Mouse (Mus musculus) lung, embryonic 16.5 days (tissue): Measurements from ENCODE around the gene Rab21. TPM values are rescaled to one million over a fixed set of nuclear protein-coding genes. Genes with fewer than 3 reads are reported as not detected.

Experiments used
- ATAC-seq: fragments of 200-750 bp; cut with Nextera tagmentation; 2 replicates; pipeline ENCODE4 v1.8.0; 2017; ENCODE audit warnings: low read depth, mild to moderate bottlenecking, moderate library complexity
- H3K27ac ChIP-seq: fragments of 300-500 bp; sonication (generic); 2 replicates; pipeline ENCODE4 v1.5.1; 2014; ENCODE audit warnings: mild to moderate bottlenecking, control low read depth, low read length
- H3K27me3 ChIP-seq: fragments of 300-500 bp; sonication (generic); 2 replicates; pipeline ENCODE4 v1.6.1; 2014; ENCODE audit warnings: low read depth, low read length, mixed read lengths; ENCODE audit not compliant: control insufficient read depth, insufficient read depth
- H3K36me3 ChIP-seq: fragments of 300-500 bp; sonication (generic); 2 replicates; pipeline ENCODE4 v1.6.1; 2014; ENCODE audit warnings: low read length; ENCODE audit not compliant: control insufficient read depth, insufficient read depth
- H3K4me1 ChIP-seq: fragments of 300-500 bp; sonication (generic); replicated peaks from 2 replicates; pipeline ENCODE4 v1.6.1; 2014; ENCODE audit warnings: low read length, mixed read lengths; ENCODE audit not compliant: control insufficient read depth, insufficient read depth
- H3K4me2 ChIP-seq: fragments of 300-500 bp; sonication (generic); 2 replicates; pipeline ENCODE4 v1.6.1; 2014; ENCODE audit warnings: low read depth, low read length, control low read depth
- H3K4me3 ChIP-seq: fragments of 300-500 bp; sonication (generic); 2 replicates; pipeline ENCODE4 v1.5.1; 2014; ENCODE audit warnings: mild to moderate bottlenecking, low read length, control low read depth
- H3K9ac ChIP-seq: fragments of 300-500 bp; sonication (generic); 2 replicates; pipeline ENCODE4 v1.6.1; 2014; ENCODE audit warnings: low read length, control low read depth
- H3K9me3 ChIP-seq: fragments of 300-500 bp; sonication (generic); 2 replicates; pipeline ENCODE4 v1.6.1; 2016; ENCODE audit warnings: low read length; ENCODE audit not compliant: control insufficient read depth
- WGBS: fragments of 180-500 bp; shearing (Covaris S2); extraction: QIAGEN DNeasy Blood & Tissue Kit; methylation state at CpG from one replicate; pipeline ENCODE4 v1.1.7; 2014; 5-methylcytosine and 5-hydroxymethylcytosine counted together
- polyA plus RNA-seq: library from polyadenylated mRNA; unstranded; fragments of >200 nt; fragmentation: Nextera tagmentation; extraction: Ambion mirVana; gene quantifications from 2 replicates; pipeline ENCODE4 v1.2.1, GENCODE M21; 2015

The Rab21 gene
- polyA plus RNA-seq = 3.8 and 4.0 TPM in 2 replicates

- Histone ChIP-seq H3K27ac (peak within 1 kb of the TSS; percentile 92), H3K4me1 (peaks cover 26% of the 10 kb centered on the region), H3K36me3 (no peaks in the 10 kb centered on the region), H3K4me3 (peak within 1 kb of the TSS; percentile 78), H3K9ac (peak within 1 kb of the TSS; percentile 90), H3K9me3 (no peaks in the 10 kb centered on the region), H3K27me3 (no peaks in the 10 kb centered on the region), H3K4me2 (peak within 1 kb of the TSS; percentile 85)
- peak; percentile 96 for ATAC-seq
- under 1% methylated on average over 45 of the region's 48 CpGs for WGBS
Observed at GRCm38 (mm10) chr10:115315473-115316171, at the start of gene Rab21. Gene Rab21 (minus strand): TSS chr10:115315594.

GRCm38 (mm10) chr10:115363151-115363550 lies 47.8 kb upstream of the Rab21 start:
- no peak overlapping the region for H3K9ac ChIP-seq
- no peak overlapping the region for H3K4me3 ChIP-seq
- WGBS = 79% methylated on average over 4 of the region's 4 CpGs

GRCm38 (mm10) chr10:115362623-115362964 lies 47.2 kb upstream of the Rab21 start:
- Histone ChIP-seq H3K27me3 (no peaks in the 10 kb centered on the region), H3K27ac (peak overlapping the region; percentile 98), H3K36me3 (no peaks in the 10 kb centered on the region), H3K4me2 (peak overlapping the region; percentile 89), H3K4me1 (peaks cover 4% of the 10 kb centered on the region), H3K9ac (peak overlapping the region; percentile 71), H3K4me3 (peak overlapping the region; percentile 71), H3K9me3 (no peaks in the 10 kb centered on the region)
- WGBS = 3% methylated on average over 9 of the region's 9 CpGs
- ATAC-seq = peak; percentile 23

More at GRCm38 (mm10) chr10:115363151-115363550, 47.8 kb upstream of the Rab21 start:
- no peaks in the 10 kb centered on the region for H3K9me3 ChIP-seq
- H3K4me1 ChIP-seq = peaks cover 4% of the 10 kb centered on the region
- ATAC-seq = no peak
- no peaks in the 10 kb centered on the region for H3K27me3 ChIP-seq
- no peak overlapping the region for H3K27ac ChIP-seq
- H3K4me2 ChIP-seq = peak overlapping the region; percentile 89
- no peaks in the 10 kb centered on the region for H3K36me3 ChIP-seq

- under 1% methylated on average over 40 of the region's 58 CpGs for WGBS
- peak; percentile 100 for ATAC-seq
- peak within 1 kb of the TSS; percentile 71 for H3K4me3 ChIP-seq
- peaks cover 4% of the 10 kb centered on the region for H3K4me1 ChIP-seq
- H3K36me3 ChIP-seq = no peaks in the 10 kb centered on the region; the same call in 1 of the 2 replicates
- peak within 1 kb of the TSS; percentile 98 for H3K27ac ChIP-seq
- H3K27me3 ChIP-seq = no peaks in the 10 kb centered on the region
- H3K4me2 ChIP-seq = peak within 1 kb of the TSS; percentile 89
- H3K9me3 ChIP-seq = no peaks in the 10 kb centered on the region
- peak within 1 kb of the TSS; percentile 71 for H3K9ac ChIP-seq
Observed at GRCm38 (mm10) chr10:115361840-115362622, 46.6 kb upstream of the Rab21 start, which contains the start of gene Tmem19. Gene Tmem19 (minus strand): TSS chr10:115362501.

GRCm38 (mm10) chr10:115359066-115359465 lies 43.7 kb upstream of the Rab21 start:
- ATAC-seq = no peak
- no peaks in the 10 kb centered on the region for H3K27me3 ChIP-seq
- no peak overlapping the region for H3K4me2 ChIP-seq
- no peak overlapping the region for H3K27ac ChIP-seq
- H3K4me1 ChIP-seq = peaks cover 4% of the 10 kb centered on the region
- no peak overlapping the region for H3K9ac ChIP-seq
- H3K4me3 ChIP-seq = no peak overlapping the region
- H3K9me3 ChIP-seq = no peaks in the 10 kb centered on the region
- 92% methylated on average over 7 of the region's 7 CpGs for WGBS
- peaks cover 4% of the 10 kb centered on the region for H3K36me3 ChIP-seq

GRCm38 (mm10) chr10:115358216-115358919 lies 43.0 kb upstream of the Rab21 start:
- WGBS = 92% methylated on average over 17 of the region's 17 CpGs
- Histone ChIP-seq H3K36me3 (peaks cover 4% of the 10 kb centered on the region), H3K4me3 (no peak overlapping the region), H3K4me1 (peaks cover 4% of the 10 kb centered on the region), H3K27me3 (no peaks in the 10 kb centered on the region), H3K9me3 (no peaks in the 10 kb centered on the region), H3K27ac (no peak overlapping the region), H3K9ac (no peak overlapping the region), H3K4me2 (no peak overlapping the region)
- no peak for ATAC-seq

- ATAC-seq = no peak
- Histone ChIP-seq H3K27ac (no peak overlapping the region), H3K9ac (no peak overlapping the region), H3K27me3 (no peaks in the 10 kb centered on the region), H3K4me1 (peaks cover 2% of the 10 kb centered on the region), H3K36me3 (peaks cover 4% of the 10 kb centered on the region), H3K9me3 (no peaks in the 10 kb centered on the region), H3K4me2 (no peak overlapping the region), H3K4me3 (no peak overlapping the region)
- WGBS = 81% methylated on average over 6 of the region's 7 CpGs
Observed at GRCm38 (mm10) chr10:115356106-115356505, 40.7 kb upstream of the Rab21 start.

GRCm38 (mm10) chr10:115355016-115355415 lies 39.6 kb upstream of the Rab21 start:
- H3K4me3 ChIP-seq = no peak overlapping the region
- H3K4me1 ChIP-seq = no peaks in the 10 kb centered on the region
- H3K9me3 ChIP-seq = no peaks in the 10 kb centered on the region
- H3K27ac ChIP-seq = no peak overlapping the region
- H3K36me3 ChIP-seq = peaks cover 4% of the 10 kb centered on the region
- H3K9ac ChIP-seq = no peak overlapping the region
- H3K4me2 ChIP-seq = no peak overlapping the region
- H3K27me3 ChIP-seq = no peaks in the 10 kb centered on the region
- 85% methylated on average over 6 of the region's 6 CpGs for WGBS
- no peak for ATAC-seq

GRCm38 (mm10) chr10:115354553-115354952 lies 39.2 kb upstream of the Rab21 start:
- Histone ChIP-seq H3K9me3 (no peaks in the 10 kb centered on the region), H3K36me3 (peaks cover 4% of the 10 kb centered on the region), H3K9ac (no peak overlapping the region), H3K4me3 (no peak overlapping the region), H3K4me1 (no peaks in the 10 kb centered on the region), H3K27me3 (no peaks in the 10 kb centered on the region), H3K27ac (no peak overlapping the region), H3K4me2 (no peak overlapping the region)
- WGBS = 68% methylated on average over 6 of the region's 6 CpGs
- no peak for ATAC-seq
